Mouse (Mus musculus) neutrophil, adult 5-6 weeks (primary cell): ENCODE measurements around the gene Olfr399. TPM values are rescaled to one million over a fixed set of nuclear protein-coding genes. Genes with fewer than 3 reads are reported as not detected.

ENCODE experiments used
- ATAC-seq: fragments of 151-379, 151-347 bp; 2 replicates; pipeline ENCODE4 v1.8.0; 2017; ENCODE audit warnings: mild to moderate bottlenecking, moderate TSS enrichment; ENCODE audit not compliant: insufficient number of reproducible peaks, poor library complexity, low FRiP score, severe bottlenecking; ENCODE audit errors: extremely low read depth
- total RNA-seq: library from RNA; stranded (forward); fragments of 200-1000 nt; gene quantifications from 2 replicates; pipeline ENCODE4 v1.2.3, GENCODE M21; 2017

Gene Olfr399
- total RNA-seq = not detected in 2 replicates

GRCm38 (mm10) chr11:74056451-74056850 is at the start of gene Olfr399, which contains the start of gene Olfr139:
TSS of gene Olfr399 (minus strand) at chr11:74056615.
TSS of gene Olfr139 (minus strand) at chr11:74056551.
- ATAC-seq = no peak

- no peak for ATAC-seq
Observed at GRCm38 (mm10) chr11:74105066-74105465, 48.7 kb upstream of the Olfr399 start.

GRCm38 (mm10) chr11:74101507-74101906 is 45.1 kb upstream of the Olfr399 start:
- ATAC-seq = no peak

- 0 out of 2 replicates have a peak, but pooled peaks have one; percentile 55 for ATAC-seq
Observed at GRCm38 (mm10) chr11:74100724-74101123, 44.3 kb upstream of the Olfr399 start.

GRCm38 (mm10) chr11:74069655-74070054 is 13.2 kb upstream of the Olfr399 start, which contains the start of gene Zfp616:
TSS of gene Zfp616 (plus strand) at chr11:74069955.
- ATAC-seq = no peak

- ATAC-seq = no peak
Observed at GRCm38 (mm10) chr11:74051347-74051746, 5.1 kb downstream of the Olfr399 start.

Other genes with a start within 250 kb of the Olfr399 start
- not detected in 2 replicates for gene Olfr392, start 239.6 kb downstream of the Olfr399 start, total RNA-seq
- not detected in 2 replicates for gene Olfr393, start 205.2 kb downstream of the Olfr399 start, total RNA-seq
- 0.12 TPM in 1 of 2 replicates, not detected in the other for gene Olfr394, start 165.8 kb downstream of the Olfr399 start, total RNA-seq
- 0.12 TPM in 1 of 2 replicates, not detected in the other for gene Olfr395, start 147.3 kb downstream of the Olfr399 start, total RNA-seq
- gene Olfr23, start 119.9 kb downstream of the Olfr399 start, total RNA-seq = not detected in 2 replicates
- not detected in 2 replicates for gene Olfr397, start 95.8 kb downstream of the Olfr399 start, total RNA-seq
- gene Olfr398, start 66.2 kb downstream of the Olfr399 start, total RNA-seq = not detected in 2 replicates
- gene Olfr139, start 64 bp downstream of the Olfr399 start, total RNA-seq = not detected in 2 replicates
- gene Zfp616, start 13.3 kb upstream of the Olfr399 start, total RNA-seq = not detected in 2 replicates
- gene Olfr401, start 57.1 kb upstream of the Olfr399 start, total RNA-seq = not detected in 2 replicates
- 0.12 TPM in 1 of 2 replicates, not detected in the other for gene Olfr402, start 96.9 kb upstream of the Olfr399 start, total RNA-seq
- not detected in 2 replicates for gene Olfr403, start 129.6 kb upstream of the Olfr399 start, total RNA-seq
- not detected in 2 replicates for gene Olfr43, start 154.8 kb upstream of the Olfr399 start, total RNA-seq
- not detected in 2 replicates for gene Olfr406, start 203.2 kb upstream of the Olfr399 start, total RNA-seq
- 0.70 TPM in 1 of 2 replicates, not detected in the other for gene Olfr59, start 227.1 kb upstream of the Olfr399 start, total RNA-seq